Mouse (Mus musculus) liver, embryonic 14.5 days (tissue): Measurements from ENCODE around the gene Sipa1.

Source experiments
- CTCF ChIP-seq: IDR thresholded peaks from 2 replicates; pipeline ENCODE4 v1.5.1; 2016; ENCODE audit warnings: antibody characterized with exemption, low read depth, control low read depth
- EP300 ChIP-seq: IDR thresholded peaks from 2 replicates; pipeline ENCODE4 v1.6.1; 2016; ENCODE audit warnings: antibody characterized with exemption, low read depth

DNA sequence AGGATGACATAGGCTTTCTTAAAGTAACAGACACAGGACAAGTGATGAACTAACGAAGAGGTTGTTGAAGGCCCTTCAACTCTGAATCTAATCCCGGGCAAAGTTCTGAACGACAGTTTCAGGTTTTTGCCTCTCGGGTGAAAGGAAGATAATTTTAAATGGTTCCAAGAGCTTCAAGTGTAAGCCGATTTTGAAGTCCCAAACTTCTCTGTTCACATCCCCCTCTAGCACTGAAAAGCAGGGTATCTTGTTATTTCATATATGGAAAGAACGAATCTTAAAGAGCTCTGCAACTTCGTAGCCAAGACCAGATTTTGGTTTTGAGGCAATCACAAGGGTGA is 25.6 kb upstream of the Sipa1 start:
- TF ChIP-seq EP300 (no peak), CTCF (no peak)
